Mouse (Mus musculus): ENCODE data around the gene 0610030E20Rik.

- TF ChIP-seq CTCF (IDR thresholded peaks at IDR 0.05; ENCODE audit: low read depth, low read length) (no peak), TAL1 (conservative IDR thresholded peaks at IDR 0.05; ENCODE audit: low read depth, low read length) (no peak)
Observed at GRCm38 (mm10) chr6:72378510-72379234, 31.6 kb downstream of the 0610030E20Rik start.
